Mouse (Mus musculus) neural tube, embryonic 11.5 days (tissue): ENCODE measurements at regions not wholly inside any gene's neighbourhood (a gene's known extent, or its start where the extent isn't known, plus 50 kb on each side); places are given as distances from the start of the nearest gene placed in this dataset.

ENCODE experiments used
- ATAC-seq: fragments of 200-750 bp; cut with Nextera tagmentation; 2 replicates; pipeline ENCODE4 v1.8.0; 2017; ENCODE audit warnings: moderate number of reproducible peaks, mild to moderate bottlenecking, moderate TSS enrichment, moderate library complexity; ENCODE audit not compliant: insufficient read depth, low FRiP score, low TSS enrichment
- DNase-seq: peaks from one replicate; pipeline ENCODE4 v3.0.0-alpha.2; 2015; ENCODE audit warnings: low spot score
- H3K27ac ChIP-seq: fragments of 300-500 bp; sonication (generic); 2 replicates; pipeline ENCODE4 v1.5.1; 2014; ENCODE audit warnings: low read depth, mild to moderate bottlenecking, low read length
- H3K27me3 ChIP-seq: fragments of 300-500 bp; sonication (generic); 2 replicates; pipeline ENCODE4 v1.6.1; 2014; ENCODE audit warnings: mild to moderate bottlenecking, low read length, mixed read lengths; ENCODE audit not compliant: control insufficient read depth, insufficient read depth
- H3K36me3 ChIP-seq: fragments of 300-500 bp; sonication (generic); 2 replicates; pipeline ENCODE4 v1.6.1; 2014; ENCODE audit warnings: mild to moderate bottlenecking, low read length, moderate library complexity, mixed read lengths; ENCODE audit not compliant: control insufficient read depth, insufficient read depth
- H3K4me1 ChIP-seq: fragments of 300-500 bp; sonication (generic); 2 replicates; pipeline ENCODE4 v1.6.1; 2014; ENCODE audit warnings: low read length, mixed read lengths; ENCODE audit not compliant: control insufficient read depth, insufficient read depth
- H3K4me2 ChIP-seq: fragments of 300-500 bp; sonication (generic); 2 replicates; pipeline ENCODE4 v1.6.1; 2014; ENCODE audit warnings: low read depth, mild to moderate bottlenecking, moderate library complexity
- H3K4me3 ChIP-seq: fragments of 300-500 bp; sonication (generic); 2 replicates; pipeline ENCODE4 v1.5.1; 2014; ENCODE audit warnings: low read depth, low read length
- H3K9ac ChIP-seq: fragments of 300-500 bp; sonication (generic); 2 replicates; pipeline ENCODE4 v1.6.1; 2014; ENCODE audit warnings: mild to moderate bottlenecking, low read length
- H3K9me3 ChIP-seq: fragments of 300-500 bp; sonication (generic); 2 replicates; pipeline ENCODE4 v1.6.1; 2016; ENCODE audit warnings: low read length; ENCODE audit not compliant: control insufficient read depth
- WGBS: fragments of 180-500 bp; shearing (Covaris S2); extraction: QIAGEN DNeasy Blood & Tissue Kit; methylation state at CpG from one replicate; pipeline ENCODE4 v1.1.7; 2014; 5-methylcytosine and 5-hydroxymethylcytosine counted together

DNA sequence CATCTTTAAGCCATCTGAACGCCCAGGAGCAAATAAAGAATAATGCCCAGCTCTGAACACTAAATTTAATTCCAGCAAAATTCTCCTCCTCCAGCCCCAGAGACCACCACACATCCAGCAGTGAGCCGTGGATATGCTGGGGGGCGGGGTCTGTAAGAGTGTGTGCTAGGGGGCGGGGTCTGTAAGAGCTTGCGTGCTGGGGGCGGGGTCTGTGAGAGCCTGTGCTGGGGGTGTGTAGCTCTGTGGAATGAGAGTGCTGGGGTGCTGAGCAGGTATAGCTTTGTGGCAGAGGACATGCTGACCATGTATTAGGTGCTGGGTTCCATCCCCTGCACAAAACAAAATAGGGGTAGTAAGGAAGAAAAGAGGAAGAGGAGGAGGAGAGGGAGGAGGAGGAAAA is 91.1 kb upstream of the Slc45a1 start:
- no peak overlapping the region for H3K9ac ChIP-seq
- DNase-seq (peak; percentile 60), ATAC-seq (0 out of 2 replicates have a peak, but pooled peaks have one; percentile 58)
- no peak overlapping the region for H3K27ac ChIP-seq
- no peaks in the 10 kb centered on the region for H3K36me3 ChIP-seq
- H3K9me3 ChIP-seq = no peaks in the 10 kb centered on the region
- no peaks in the 10 kb centered on the region for H3K27me3 ChIP-seq
- no peak overlapping the region for H3K4me3 ChIP-seq
- H3K4me2 ChIP-seq = no peak overlapping the region
- WGBS = 29% methylated on average over 6 of the region's 6 CpGs
- 0 out of 2 replicates have a peak, but pooled peaks cover 2% of the 10 kb centered on the region for H3K4me1 ChIP-seq

DNA sequence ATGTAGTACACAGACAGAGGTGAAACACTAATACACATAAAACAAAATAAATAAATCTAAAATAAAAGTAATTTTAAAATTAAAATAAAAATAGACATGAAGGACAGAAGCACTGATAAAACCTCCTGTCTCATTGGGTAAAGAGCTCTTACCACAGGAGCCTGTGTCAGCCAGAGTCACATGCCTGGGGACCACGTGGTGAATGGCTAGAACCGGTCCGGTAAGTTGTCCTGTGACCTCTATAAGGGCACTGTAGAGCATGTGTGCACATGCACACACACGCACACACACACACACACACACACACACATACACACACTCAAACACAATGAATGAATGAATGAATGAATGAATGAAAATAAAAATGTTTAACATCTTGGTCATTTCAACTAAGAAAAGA is 89.8 kb upstream of the Slc45a1 start:
- WGBS = 91% methylated on average over 4 of the region's 4 CpGs
- Histone ChIP-seq H3K4me1 (0 out of 2 replicates have a peak, but pooled peaks cover 2% of the 10 kb centered on the region), H3K9me3 (no peaks in the 10 kb centered on the region), H3K36me3 (no peaks in the 10 kb centered on the region), H3K4me3 (no peak overlapping the region), H3K27ac (no peak overlapping the region), H3K9ac (no peak overlapping the region), H3K27me3 (no peaks in the 10 kb centered on the region), H3K4me2 (no peak overlapping the region)
- ATAC-seq (no peak), DNase-seq (no peak)

DNA sequence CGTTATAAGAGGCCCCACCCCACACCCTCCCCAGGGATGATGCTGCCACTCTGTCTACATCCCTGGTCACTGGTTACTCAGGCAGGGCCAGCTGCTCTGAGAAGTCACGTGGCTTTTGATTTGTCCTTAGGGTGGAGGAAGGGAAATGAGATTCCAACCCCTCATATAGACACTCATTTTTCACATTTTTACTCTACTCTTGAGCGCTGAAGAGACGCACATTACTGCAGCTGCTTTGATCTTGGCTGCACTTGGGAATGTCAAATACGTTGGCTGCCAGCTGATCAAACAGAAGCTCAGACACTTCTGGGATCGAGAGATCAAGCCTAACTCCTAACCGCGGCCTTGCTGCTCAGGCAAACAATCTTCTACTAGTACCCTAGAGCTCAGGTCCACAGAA is 88.2 kb upstream of the Slc45a1 start:
- H3K36me3 ChIP-seq = no peaks in the 10 kb centered on the region
- H3K9me3 ChIP-seq = no peaks in the 10 kb centered on the region
- H3K9ac ChIP-seq = no peak overlapping the region
- H3K4me1 ChIP-seq = no peaks in the 10 kb centered on the region
- H3K27me3 ChIP-seq = no peaks in the 10 kb centered on the region
- DNase-seq = peak; percentile 29
- no peak for ATAC-seq
- H3K4me3 ChIP-seq = no peak overlapping the region
- peak overlapping the region; percentile 60; the same call in 1 of the 2 replicates for H3K27ac ChIP-seq
- H3K4me2 ChIP-seq = no peak overlapping the region
- 62% methylated on average over 8 of the region's 8 CpGs for WGBS

DNA sequence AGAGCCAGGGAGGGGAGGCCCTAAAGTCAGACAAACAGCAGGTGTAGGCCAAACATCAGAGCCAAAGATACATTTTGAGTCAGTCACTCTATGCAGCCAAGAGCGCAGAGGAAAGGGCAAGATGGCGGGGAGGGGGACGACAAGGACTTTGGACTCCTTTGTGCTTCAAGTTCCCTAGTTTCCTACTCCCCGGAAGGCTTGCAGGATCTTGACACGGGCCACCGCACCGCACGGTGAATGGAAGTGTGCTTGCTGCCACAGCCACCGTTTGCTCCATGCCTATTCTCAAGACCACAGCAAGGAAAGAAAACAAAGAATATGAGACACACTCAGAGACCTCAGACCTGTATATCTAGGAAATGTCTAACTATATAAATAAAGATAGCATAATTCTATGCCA is 86.8 kb upstream of the Slc45a1 start:
- H3K4me1 ChIP-seq = no peaks in the 10 kb centered on the region
- no peak overlapping the region for H3K4me3 ChIP-seq
- no peak overlapping the region for H3K9ac ChIP-seq
- DNase-seq = no peak
- ATAC-seq = no peak
- H3K4me2 ChIP-seq = no peak overlapping the region
- H3K27ac ChIP-seq = no peak overlapping the region
- H3K9me3 ChIP-seq = no peaks in the 10 kb centered on the region
- H3K27me3 ChIP-seq = no peaks in the 10 kb centered on the region
- H3K36me3 ChIP-seq = no peaks in the 10 kb centered on the region
- 77% methylated on average over 9 of the region's 9 CpGs for whole genome bisulfite sequencing

DNA sequence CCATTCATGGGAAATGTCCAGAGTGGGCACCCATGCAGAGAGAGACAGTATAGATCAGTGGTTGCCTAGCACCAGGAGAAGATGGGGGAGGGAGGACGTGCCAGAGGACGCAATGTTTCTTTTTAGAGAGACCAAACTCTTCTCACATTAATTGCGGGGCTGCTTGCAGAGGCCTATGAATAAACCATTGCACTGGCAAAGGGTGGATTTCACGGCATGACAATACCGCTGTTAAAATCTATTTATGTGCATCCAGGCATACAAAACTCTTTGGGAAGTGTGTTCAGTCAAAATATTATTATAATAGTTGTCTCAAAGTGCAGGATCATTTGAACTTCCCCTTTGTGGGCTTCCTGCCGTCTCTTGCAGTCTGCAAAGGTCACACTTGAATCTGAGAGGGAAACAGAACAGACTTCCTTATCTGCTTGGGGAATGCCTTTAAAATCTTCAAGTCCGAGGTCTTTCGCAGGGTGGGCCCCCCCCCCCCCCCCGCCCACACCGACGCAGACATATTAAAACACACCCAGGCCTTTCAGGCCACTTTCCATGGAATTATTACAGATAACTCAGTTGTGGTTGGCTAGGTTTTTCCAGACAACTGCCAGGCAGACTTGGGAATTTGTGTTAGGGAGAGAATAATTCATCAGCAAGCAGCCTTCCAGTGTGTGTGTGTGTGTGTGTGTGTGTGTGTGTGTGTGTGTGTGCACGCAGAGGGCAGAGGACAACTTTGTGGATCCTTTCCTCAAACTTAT is 78.3 kb upstream of the Slc45a1 start:
- Histone ChIP-seq H3K27me3 (no peaks in the 10 kb centered on the region), H3K4me1 (no peaks in the 10 kb centered on the region; the same call in 1 of the 2 replicates), H3K9ac (no peak overlapping the region), H3K4me2 (no peak overlapping the region), H3K4me3 (no peak overlapping the region), H3K36me3 (no peaks in the 10 kb centered on the region), H3K9me3 (no peaks in the 10 kb centered on the region), H3K27ac (peak overlapping the region; percentile 15; the same call in 1 of the 2 replicates)
- peak; percentile 92 for ATAC-seq
- peak; percentile 76 for DNase-seq
- 18% methylated on average over 12 of the region's 12 CpGs for WGBS

DNA sequence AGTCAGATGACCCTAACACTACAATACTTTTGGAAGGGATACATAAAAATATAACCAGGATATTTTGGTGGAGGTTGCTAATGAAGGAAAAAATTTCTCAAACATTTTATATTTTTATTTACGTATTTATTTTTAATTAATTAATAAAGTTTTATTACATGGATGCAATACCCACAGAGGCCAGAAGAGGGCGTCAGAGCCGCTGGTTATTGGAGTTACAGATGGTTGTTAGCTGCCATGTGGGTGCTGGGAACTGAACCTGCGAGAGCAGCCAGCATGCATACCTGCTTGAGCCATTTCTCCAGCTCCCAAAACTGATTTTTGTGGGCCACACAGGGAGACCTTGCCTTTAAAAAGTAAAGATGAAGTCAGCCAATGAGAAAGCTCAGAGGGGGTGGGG is 74.6 kb upstream of the Slc45a1 start:
- 58% methylated on average over 4 of the region's 4 CpGs for WGBS

DNA sequence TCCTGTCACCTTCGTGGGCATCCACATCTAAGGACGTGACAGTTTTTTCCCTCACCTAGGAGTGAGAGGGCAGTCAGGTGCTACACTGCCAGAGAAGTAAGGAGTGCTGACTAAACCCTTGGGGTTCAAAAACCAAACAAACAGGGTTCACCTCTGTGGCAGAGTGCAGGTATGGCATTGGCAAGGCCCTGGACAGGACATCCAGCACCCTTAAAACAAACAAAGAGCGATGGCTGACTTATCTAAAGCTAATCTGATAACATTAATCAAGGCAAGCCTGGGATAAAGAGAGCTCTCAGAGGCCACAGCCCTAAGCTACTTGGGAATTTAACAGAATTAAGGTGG is 74.1 kb upstream of the Slc45a1 start:
- H3K9me3 ChIP-seq = no peaks in the 10 kb centered on the region
- no peak overlapping the region for H3K9ac ChIP-seq
- H3K4me2 ChIP-seq = no peak overlapping the region
- 91% methylated on average over 3 of the region's 3 CpGs for WGBS
- no peaks in the 10 kb centered on the region for H3K27me3 ChIP-seq
- DNase-seq (no peak), ATAC-seq (no peak)
- H3K4me1 ChIP-seq = no peaks in the 10 kb centered on the region
- no peak overlapping the region for H3K27ac ChIP-seq
- H3K36me3 ChIP-seq = no peaks in the 10 kb centered on the region
- H3K4me3 ChIP-seq = no peak overlapping the region

More for the DNA sequence above, 74.6 kb upstream of the Slc45a1 start:
- DNase-seq = no peak
- no peaks in the 10 kb centered on the region for H3K9me3 ChIP-seq
- H3K36me3 ChIP-seq = no peaks in the 10 kb centered on the region
- no peak overlapping the region for H3K9ac ChIP-seq
- H3K4me3 ChIP-seq = no peak overlapping the region
- no peaks in the 10 kb centered on the region; the same call in 1 of the 2 replicates for H3K4me1 ChIP-seq
- H3K4me2 ChIP-seq = no peak overlapping the region
- ATAC-seq = no peak
- H3K27ac ChIP-seq = no peak overlapping the region
- no peaks in the 10 kb centered on the region for H3K27me3 ChIP-seq

DNA sequence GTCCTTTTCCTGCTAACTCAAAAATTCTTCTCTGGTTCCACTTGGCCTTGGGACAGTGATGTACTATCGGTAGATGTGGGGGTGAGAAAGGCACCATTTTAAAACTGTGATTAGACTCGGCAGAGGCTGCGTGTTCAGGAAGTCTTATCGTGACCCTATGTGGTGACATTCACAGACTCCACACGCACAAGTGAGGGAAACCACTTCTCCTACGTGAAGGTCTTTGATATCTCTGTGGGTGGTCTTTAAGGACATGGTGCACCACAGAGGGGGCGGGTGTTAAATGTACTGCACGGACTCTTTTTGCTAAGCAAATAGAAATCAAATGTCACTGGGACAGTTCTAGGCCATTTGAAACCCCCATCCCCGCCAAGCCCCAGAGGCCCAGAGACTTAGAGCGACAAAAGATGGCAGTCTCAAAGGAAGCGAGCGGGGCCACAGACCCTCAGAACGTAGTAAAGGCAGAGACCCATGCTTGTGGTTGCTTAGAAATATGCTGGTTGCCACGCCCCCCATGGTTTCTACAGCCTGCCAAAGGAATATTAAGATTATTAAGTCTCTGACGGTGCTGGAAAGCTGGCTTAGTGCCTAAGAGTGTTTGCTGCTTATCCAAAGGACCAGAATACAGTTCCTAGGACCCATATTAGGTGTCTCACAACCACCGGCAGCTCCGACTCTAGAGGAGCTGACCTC is 73.6 kb upstream of the Slc45a1 start:
- H3K27ac ChIP-seq = no peak overlapping the region
- no peak overlapping the region for H3K9ac ChIP-seq
- no peaks in the 10 kb centered on the region for H3K27me3 ChIP-seq
- no peaks in the 10 kb centered on the region for H3K36me3 ChIP-seq
- DNase-seq (no peak), ATAC-seq (no peak)
- no peaks in the 10 kb centered on the region for H3K4me1 ChIP-seq
- H3K4me3 ChIP-seq = no peak overlapping the region
- H3K9me3 ChIP-seq = no peaks in the 10 kb centered on the region
- WGBS = 81% methylated on average over 17 of the region's 17 CpGs
- no peak overlapping the region for H3K4me2 ChIP-seq

DNA sequence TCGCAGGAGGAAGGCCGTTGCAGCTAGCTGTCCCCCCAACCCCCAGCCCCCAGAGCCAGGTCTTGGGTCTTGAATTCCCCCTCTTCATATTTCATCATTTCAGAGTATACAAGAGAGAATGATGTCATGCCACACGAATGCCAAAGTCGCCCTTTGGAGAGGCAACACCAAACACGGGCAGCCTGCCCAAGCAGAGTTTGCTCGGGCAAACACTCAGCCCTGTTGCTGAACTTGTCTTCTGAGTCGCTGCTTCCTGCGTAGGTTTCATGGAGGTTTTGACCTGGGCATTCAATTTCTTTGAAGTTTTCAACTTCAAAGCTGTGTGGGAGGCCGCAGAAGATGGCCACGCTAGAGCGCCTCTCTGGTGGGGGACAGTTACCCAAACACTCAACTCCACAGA is 72.8 kb upstream of the Slc45a1 start:
- H3K9ac ChIP-seq = no peak overlapping the region
- ATAC-seq (no peak), DNase-seq (no peak)
- no peak overlapping the region for H3K27ac ChIP-seq
- no peaks in the 10 kb centered on the region for H3K27me3 ChIP-seq
- H3K4me1 ChIP-seq = no peaks in the 10 kb centered on the region
- no peak overlapping the region for H3K4me3 ChIP-seq
- no peaks in the 10 kb centered on the region for H3K36me3 ChIP-seq
- 84% methylated on average over 11 of the region's 11 CpGs for WGBS
- H3K4me2 ChIP-seq = no peak overlapping the region
- H3K9me3 ChIP-seq = no peaks in the 10 kb centered on the region
